Mouse (Mus musculus): ENCODE measurements around the gene Zmynd12. TPM values are rescaled to one million over a fixed set of nuclear protein-coding genes. Genes with fewer than 3 reads are reported as not detected.

Gene Zmynd12
- total RNA-seq, 2 experiments from 2014 or later: 0.88 TPM; not detected in 1

- DNase-seq (ENCODE audit: low spot score in 2 of 2): no peak
- intact Hi-C loops (cut with DNase I): no loop called here
These were observed 19.9 kb downstream of the Zmynd12 start for GRCm38 (mm10) chr4:119442539-119442938.

- no peak for DNase-seq (ENCODE audit: low spot score in 2 of 2)
- intact Hi-C loops (cut with DNase I): no loop called here
These were observed 24.6 kb downstream of the Zmynd12 start for GRCm38 (mm10) chr4:119447261-119447660.

GRCm38 (mm10) chr4:119447786-119448185 is 25.2 kb downstream of the Zmynd12 start:
- no peak for DNase-seq (ENCODE audit: low spot score in 2 of 2)
- intact Hi-C loops (cut with DNase I): no loop called here

GRCm38 (mm10) chr4:119450436-119450835 is 27.8 kb downstream of the Zmynd12 start:
- DNase-seq (ENCODE audit: low spot score in 2 of 2): no peak
- intact Hi-C loops (cut with DNase I): no loop called here

- intact Hi-C loops (cut with DNase I): no loop called here
- DNase-seq (ENCODE audit: low spot score in 2 of 2): no peak
These were observed 30.5 kb downstream of the Zmynd12 start for GRCm38 (mm10) chr4:119453128-119453527.

- DNase-seq (ENCODE audit: low spot score in 2 of 2): no peak
- intact Hi-C loops (cut with DNase I): no loop called here
These were observed 30.9 kb downstream of the Zmynd12 start for GRCm38 (mm10) chr4:119453533-119453932.

GRCm38 (mm10) chr4:119460296-119460695 is 37.7 kb downstream of the Zmynd12 start:
- no peak for DNase-seq (ENCODE audit: low spot score in 2 of 2)
- intact Hi-C loops (cut with DNase I): loop anchor here (5.0 kb wide), 1 partner anchor 38 kb away; the partner anchor contains the start of genes Ppcs and Zmynd12

- DNase-seq (ENCODE audit: low spot score in 2 of 2): peak; percentile 79 to 82
- intact Hi-C loops (cut with DNase I): loop anchor here (5.0 kb wide), 1 partner anchor 38 kb away; the partner anchor contains the start of genes Ppcs and Zmynd12
These were observed 38.1 kb downstream of the Zmynd12 start for GRCm38 (mm10) chr4:119460728-119461141.

- DNase-seq (ENCODE audit: low spot score in 2 of 2): no peak
- intact Hi-C loops (cut with DNase I): loop anchor here (5.0 kb wide), 1 partner anchor 40 kb away; the partner anchor contains the start of genes Ppcs and Zmynd12
These were observed 39.8 kb downstream of the Zmynd12 start for GRCm38 (mm10) chr4:119462457-119462856.

GRCm38 (mm10) chr4:119462858-119463755 is 40.5 kb downstream of the Zmynd12 start:
- DNase-seq (ENCODE audit: low spot score in 2 of 2): no peak
- intact Hi-C loops (cut with DNase I): loop anchor here (5.0 kb wide), 1 partner anchor 41 kb away; the partner anchor contains the start of genes Ppcs and Zmynd12

GRCm38 (mm10) chr4:119463756-119464419 is 41.3 kb downstream of the Zmynd12 start:
- intact Hi-C loops (cut with DNase I): loop anchor here (5.0 kb wide), 1 partner anchor 42 kb away; the partner anchor contains the start of genes Ppcs and Zmynd12
- no peak for DNase-seq (ENCODE audit: low spot score in 2 of 2)

- no peak for DNase-seq (ENCODE audit: low spot score in 2 of 2)
- intact Hi-C loops (cut with DNase I): no loop called here
These were observed 43.2 kb downstream of the Zmynd12 start for GRCm38 (mm10) chr4:119465841-119466240.

GRCm38 (mm10) chr4:119467720-119468380 is 45.2 kb downstream of the Zmynd12 start:
- intact Hi-C loops (cut with DNase I): no loop called here
- no peak for DNase-seq (ENCODE audit: low spot score in 2 of 2)

- intact Hi-C loops (cut with DNase I): no loop called here
- no peak for DNase-seq (ENCODE audit: low spot score in 2 of 2)
These were observed 49.9 kb downstream of the Zmynd12 start for GRCm38 (mm10) chr4:119472545-119472944.

GRCm38 (mm10) chr4:119473150-119473549 is 50.5 kb downstream of the Zmynd12 start:
- intact Hi-C loops (cut with DNase I): no loop called here
- no peak for DNase-seq (ENCODE audit: low spot score in 2 of 2)

- intact Hi-C loops (cut with DNase I): no loop called here
- no peak for DNase-seq (ENCODE audit: low spot score in 2 of 2)
These were observed 60.4 kb downstream of the Zmynd12 start for GRCm38 (mm10) chr4:119483051-119483450.

GRCm38 (mm10) chr4:119484882-119485281 is 62.3 kb downstream of the Zmynd12 start:
- DNase-seq (ENCODE audit: low spot score in 2 of 2): no peak
- intact Hi-C loops (cut with DNase I): no loop called here

GRCm38 (mm10) chr4:119489666-119490065 is 67.1 kb downstream of the Zmynd12 start:
- DNase-seq (ENCODE audit: low spot score in 2 of 2): no peak
- intact Hi-C loops (cut with DNase I): loop anchor here (5.0 kb wide), 1 partner anchor 43 kb away; no protein-coding TSS in a partner anchor

- DNase-seq (ENCODE audit: low spot score in 2 of 2): no peak
- intact Hi-C loops (cut with DNase I): loop anchor here (5.0 kb wide), 1 partner anchor 41 kb away; no protein-coding TSS in a partner anchor
These were observed 68.2 kb downstream of the Zmynd12 start for GRCm38 (mm10) chr4:119490806-119491205.

Data from left cerebral cortex, postnatal 36 days (tissue).